Mouse (Mus musculus) erythroblast, embryonic 14.5 days (primary cell): ENCODE measurements around the gene Col5a3. TPM values are rescaled to one million over a fixed set of nuclear protein-coding genes. Genes with fewer than 3 reads are reported as not detected.

ENCODE experiments used
- H3K27me3 ChIP-seq: 2 replicates; pipeline ENCODE4 v1.6.1; 2012; ENCODE audit warnings: inconsistent platforms; ENCODE audit not compliant: control insufficient read depth
- H3K36me3 ChIP-seq: 2 replicates; pipeline ENCODE4 v1.6.1; 2012; ENCODE audit warnings: mild to moderate bottlenecking, inconsistent platforms; ENCODE audit not compliant: control insufficient read depth
- H3K4me1 ChIP-seq: 2 replicates; pipeline ENCODE4 v1.6.1; 2012; ENCODE audit warnings: inconsistent platforms; ENCODE audit not compliant: control insufficient read depth
- H3K4me3 ChIP-seq: replicated peaks from 2 replicates; pipeline ENCODE3; 2012; ENCODE audit warnings: moderate library complexity, mild to moderate bottlenecking, inconsistent platforms
- H3K9me3 ChIP-seq: 2 replicates; pipeline ENCODE4 v1.6.1; 2012; ENCODE audit warnings: low read length, inconsistent platforms, mixed read lengths; ENCODE audit not compliant: control insufficient read depth
- GATA1 ChIP-seq: IDR thresholded peaks from 2 replicates; pipeline ENCODE4 v1.6.1; 2012; ENCODE audit warnings: low read length, inconsistent platforms, mixed read lengths
- TAL1 ChIP-seq: IDR thresholded peaks from 3 replicates; pipeline ENCODE4 v1.6.1; 2012; ENCODE audit warnings: low read length, inconsistent platforms, mixed read lengths
- polyA plus RNA-seq: library from polyadenylated mRNA; stranded (reverse); fragments of >175 nt; gene quantifications from 2 replicates; pipeline ENCODE4 v1.2.3, GENCODE M21; 2012

Gene Col5a3
- polyA plus RNA-seq, 1 experiment: not detected

DNA sequence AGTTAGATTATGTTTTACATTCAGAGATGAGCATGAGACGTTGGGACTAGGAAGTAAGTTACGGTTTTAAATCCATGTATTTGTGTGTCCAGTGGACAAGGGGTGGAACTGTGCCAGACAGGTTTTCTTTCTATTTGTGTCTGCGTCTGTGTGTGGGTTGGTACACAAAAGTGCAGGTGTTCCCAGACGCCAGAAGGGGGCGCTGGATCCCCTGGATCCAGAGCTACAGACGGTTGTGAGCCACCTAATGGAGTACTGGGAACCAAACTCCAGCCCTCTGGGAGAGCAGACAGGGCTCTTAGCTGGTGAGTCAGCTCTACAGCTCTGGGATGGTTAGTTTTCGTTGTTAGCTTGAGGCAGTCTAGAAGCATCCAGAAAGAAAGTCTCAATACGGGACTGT is 26.9 kb downstream of the Col5a3 start:
- no peaks in the 10 kb centered on the region; the same call in 1 of the 2 replicates for H3K9me3 ChIP-seq
- no peaks in the 10 kb centered on the region for H3K36me3 ChIP-seq
- TF ChIP-seq TAL1 (no peak), GATA1 (no peak)
- no peaks in the 10 kb centered on the region for H3K27me3 ChIP-seq
- H3K4me3 ChIP-seq: no peak overlapping the region
- no peaks in the 10 kb centered on the region for H3K4me1 ChIP-seq

DNA sequence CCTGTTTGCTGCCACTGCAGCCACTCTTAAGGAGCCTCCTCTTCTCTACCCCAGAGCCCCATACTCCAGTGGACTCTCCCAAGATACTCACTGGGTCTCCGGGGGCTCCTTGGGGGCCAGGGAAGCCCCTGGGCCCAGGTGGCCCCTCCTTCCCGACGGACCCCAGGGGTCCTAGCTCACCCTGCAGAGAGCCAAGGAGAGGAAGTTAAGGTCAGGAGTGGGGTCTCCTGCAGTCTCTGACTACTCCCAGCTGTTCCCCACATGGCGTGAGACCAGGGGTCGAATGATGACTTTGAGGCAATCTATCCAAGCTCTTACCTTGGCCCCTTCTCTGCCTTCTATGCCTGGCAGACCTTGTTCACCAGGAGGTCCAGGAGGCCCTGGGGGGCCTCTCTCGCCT is 29.8 kb downstream of the Col5a3 start:
- TF ChIP-seq GATA1 (no peak), TAL1 (no peak)
- Histone ChIP-seq H3K4me1 (no peaks in the 10 kb centered on the region), H3K27me3 (no peaks in the 10 kb centered on the region), H3K4me3 (no peak overlapping the region), H3K9me3 (no peaks in the 10 kb centered on the region; the same call in 1 of the 2 replicates), H3K36me3 (no peaks in the 10 kb centered on the region)

GRCm38 (mm10) chr9:20781286-20781685 is 33.6 kb downstream of the Col5a3 start:
- Histone ChIP-seq H3K9me3 (no peaks in the 10 kb centered on the region), H3K4me1 (no peaks in the 10 kb centered on the region), H3K27me3 (no peaks in the 10 kb centered on the region), H3K4me3 (no peak overlapping the region), H3K36me3 (no peaks in the 10 kb centered on the region)
- TF ChIP-seq TAL1: no peak
- no peak for TF ChIP-seq GATA1

- H3K4me3 ChIP-seq: no peak overlapping the region
- H3K36me3 ChIP-seq: no peaks in the 10 kb centered on the region
- TF ChIP-seq GATA1 (no peak), TAL1 (no peak)
- no peaks in the 10 kb centered on the region for H3K9me3 ChIP-seq
- H3K27me3 ChIP-seq: peaks cover 22% of the 10 kb centered on the region
- H3K4me1 ChIP-seq: peaks cover 5% of the 10 kb centered on the region
These were observed 49.6 kb downstream of the Col5a3 start for GRCm38 (mm10) chr9:20765274-20765673.

DNA sequence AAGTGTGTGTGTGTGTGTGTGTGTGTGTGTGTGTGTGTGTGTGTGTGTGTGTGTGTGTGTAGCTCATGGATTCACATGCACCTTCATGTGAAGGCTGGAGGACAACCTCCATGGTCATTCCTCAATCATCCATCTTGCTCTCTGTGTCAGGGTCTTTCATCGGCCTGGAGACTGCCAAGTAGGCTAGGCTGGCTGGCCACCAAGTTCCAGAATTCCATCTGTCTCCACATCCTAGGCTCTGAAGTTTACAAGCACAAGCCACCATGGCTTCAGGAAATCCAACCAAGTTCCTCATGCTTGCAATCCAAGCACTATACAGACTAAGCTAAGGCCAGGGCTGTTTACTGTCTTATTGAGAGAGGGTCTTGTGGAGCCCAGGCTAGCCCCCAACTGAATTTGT is 51.8 kb downstream of the Col5a3 start:
- H3K4me1 ChIP-seq: peaks cover 13% of the 10 kb centered on the region
- TF ChIP-seq GATA1 (no peak), TAL1 (no peak)
- H3K4me3 ChIP-seq: no peak overlapping the region
- H3K27me3 ChIP-seq: peaks cover 35% of the 10 kb centered on the region
- no peaks in the 10 kb centered on the region for H3K9me3 ChIP-seq
- no peaks in the 10 kb centered on the region for H3K36me3 ChIP-seq

DNA sequence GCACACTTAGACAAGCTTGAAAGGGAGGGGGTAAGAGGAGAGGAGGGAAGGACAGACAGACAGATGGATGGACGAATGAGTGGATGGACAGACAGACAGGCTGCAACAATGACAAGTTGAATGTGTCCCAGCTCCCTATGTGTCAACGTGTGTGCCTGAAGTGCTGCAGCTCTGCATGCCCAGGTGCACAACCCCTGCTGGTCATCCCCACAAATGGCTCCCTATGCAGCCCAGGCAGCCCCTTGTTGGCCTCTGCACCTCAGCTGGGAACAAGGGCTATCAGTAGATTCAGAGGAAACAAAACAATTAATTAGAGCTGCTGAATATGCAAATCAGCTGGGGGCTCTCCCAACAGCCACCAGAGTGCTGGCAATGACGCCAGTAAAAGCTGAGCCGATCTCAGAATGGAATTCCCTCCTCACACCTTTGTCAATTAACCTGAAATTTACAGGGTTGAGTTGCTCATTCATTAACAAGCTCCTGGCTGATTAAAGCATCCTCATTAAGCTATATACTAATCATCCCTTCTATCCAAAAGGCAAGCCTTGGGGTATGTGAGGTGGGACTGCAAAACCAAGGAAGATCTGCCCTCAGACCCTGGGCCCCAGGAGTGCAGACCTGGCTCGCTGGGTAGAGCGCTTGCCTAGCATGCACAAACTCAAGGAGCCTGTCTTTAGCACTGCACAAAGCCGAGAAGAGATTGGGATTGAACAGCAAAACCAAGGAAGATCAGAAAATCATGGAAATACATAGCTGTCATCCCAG is 52.5 kb downstream of the Col5a3 start:
- Histone ChIP-seq H3K4me1 (peaks cover 19% of the 10 kb centered on the region), H3K36me3 (no peaks in the 10 kb centered on the region), H3K4me3 (no peak overlapping the region), H3K27me3 (peaks cover 35% of the 10 kb centered on the region), H3K9me3 (no peaks in the 10 kb centered on the region)
- TF ChIP-seq TAL1 (no peak), GATA1 (no peak)

- H3K9me3 ChIP-seq: no peaks in the 10 kb centered on the region
- no peaks in the 10 kb centered on the region for H3K36me3 ChIP-seq
- no peak for TF ChIP-seq TAL1
- TF ChIP-seq GATA1: no peak
- no peak overlapping the region for H3K4me3 ChIP-seq
- H3K4me1 ChIP-seq: peaks cover 29% of the 10 kb centered on the region
- H3K27me3 ChIP-seq: peaks cover 33% of the 10 kb centered on the region
These were observed 53.5 kb downstream of the Col5a3 start for GRCm38 (mm10) chr9:20761388-20761787.

DNA sequence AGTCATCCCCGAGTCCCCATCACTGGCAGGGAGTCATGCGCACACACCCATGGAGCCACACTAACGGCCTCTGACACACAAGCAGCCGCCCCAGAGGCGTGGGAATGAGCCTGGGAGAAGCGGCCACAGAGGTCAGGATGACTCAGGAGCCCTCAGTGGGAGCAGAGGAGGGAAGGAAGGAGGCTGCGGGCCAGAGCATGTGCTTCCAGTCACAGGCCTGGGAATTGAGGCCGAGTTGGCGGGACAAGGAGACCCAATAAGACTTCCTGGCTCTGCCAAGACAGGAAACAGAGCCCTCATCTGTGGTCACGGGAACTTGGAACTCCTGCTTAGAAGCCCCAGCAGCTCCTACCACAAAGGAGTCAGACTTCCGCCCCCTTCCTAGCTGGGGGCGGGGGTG is 54.1 kb downstream of the Col5a3 start:
- H3K36me3 ChIP-seq: no peaks in the 10 kb centered on the region
- H3K27me3 ChIP-seq: peaks cover 33% of the 10 kb centered on the region
- H3K9me3 ChIP-seq: no peaks in the 10 kb centered on the region
- H3K4me1 ChIP-seq: peaks cover 35% of the 10 kb centered on the region
- H3K4me3 ChIP-seq: no peak overlapping the region
- TF ChIP-seq GATA1: no peak
- no peak for TF ChIP-seq TAL1

GRCm38 (mm10) chr9:20758896-20759295 is 56.0 kb downstream of the Col5a3 start:
- H3K4me1 ChIP-seq: peaks cover 45% of the 10 kb centered on the region
- peaks cover 33% of the 10 kb centered on the region for H3K27me3 ChIP-seq
- no peaks in the 10 kb centered on the region for H3K36me3 ChIP-seq
- no peaks in the 10 kb centered on the region for H3K9me3 ChIP-seq
- no peak overlapping the region for H3K4me3 ChIP-seq
- no peak for TF ChIP-seq GATA1
- no peak for TF ChIP-seq TAL1
